Comparison of ENCODE assay signal across 16 mouse cellular contexts in genomic region chr5:104946951-104947350, GRCm38 (mm10).
"Had no signal": no experiment of that assay in that cellular context is flagged by ENCODE, and none has a peak within 500 bp of the region (broad histone marks: within the 10 kb centered on the region; RNA-seq: fewer than 3 reads in every experiment).

No protein-coding gene starts in this region.

- H3K27me3 ChIP-seq: neural tube, embryonic 13.5 days; neural tube, embryonic 15.5 days; stomach, embryonic 15.5 days had no signal

- H3K9me3 ChIP-seq: neural tube, embryonic 13.5 days; neural tube, embryonic 15.5 days; stomach, embryonic 15.5 days had no signal

- H3K4me2 ChIP-seq: neural tube, embryonic 13.5 days; neural tube, embryonic 15.5 days; stomach, embryonic 15.5 days had no signal

- H3K9ac ChIP-seq: neural tube, embryonic 13.5 days; neural tube, embryonic 15.5 days; stomach, embryonic 15.5 days had no signal

- H3K36me3 ChIP-seq: neural tube, embryonic 13.5 days; neural tube, embryonic 15.5 days; stomach, embryonic 15.5 days had no signal

- H3K4me3 ChIP-seq: neural tube, embryonic 13.5 days; neural tube, embryonic 15.5 days; stomach, embryonic 15.5 days had no signal

- DNase-seq: retina, postnatal 1 day; right cerebral cortex, adult 18-20 months; right cerebral cortex, postnatal 14 days; right cerebral cortex, postnatal 25 days; right cerebral cortex, postnatal 4 days; spleen, adult 18-20 months; thymus, adult 18-20 months; thymus, adult 2 months; thymus, postnatal 14 days; thymus, postnatal 25 days; thymus, postnatal 36 days; thymus, postnatal 4 days had no signal

- H3K27ac ChIP-seq: neural tube, embryonic 13.5 days; neural tube, embryonic 15.5 days; stomach, embryonic 15.5 days; stomach, postnatal 0 days had no signal

- H3K4me1 ChIP-seq: neural tube, embryonic 13.5 days; neural tube, embryonic 15.5 days; stomach, embryonic 15.5 days had no signal
